Mouse (Mus musculus): ENCODE measurements around the gene Lrfn2. TPM values are rescaled to one million over a fixed set of nuclear protein-coding genes. Genes with fewer than 3 reads are reported as not detected.

Lrfn2 gene
- total and polyA plus RNA-seq, 3 experiments = not detected

GRCm38 (mm10) chr17:48922905-48923304 lies 9.3 kb upstream of the Lrfn2 start:
- TF ChIP-seq PAX5 (IDR thresholded peaks at IDR 0.05; ENCODE audit: low read length) = no peak
- no peak for TF ChIP-seq POLR2A (IDR thresholded peaks at IDR 0.05; ENCODE audit: low read depth, low read length)
- TF ChIP-seq TBP (conservative IDR thresholded peaks at IDR 0.05; ENCODE audit: low read depth, low read length) = no peak
- TF ChIP-seq MAFK (IDR thresholded peaks at IDR 0.05; ENCODE audit: insufficient replicate concordance, low read length) = no peak
- TF ChIP-seq CTCF (conservative IDR thresholded peaks at IDR 0.05 in 1 of 2, IDR thresholded peaks at IDR 0.05 in 1 of 2; ENCODE audit: low read depth in 2 of 2, low read length in 2 of 2) = no peak
- TF ChIP-seq EP300 (IDR thresholded peaks at IDR 0.05; ENCODE audit: low read length) = no peak
- TF ChIP-seq CHD2 (IDR thresholded peaks at IDR 0.05; ENCODE audit: low read length) = no peak
- no peak for TF ChIP-seq KAT2A (IDR thresholded peaks at IDR 0.05; ENCODE audit: insufficient replicate concordance, low read length)
- no peak for TF ChIP-seq MAX (IDR thresholded peaks at IDR 0.05; ENCODE audit: low read length)
- TF ChIP-seq MYC (IDR thresholded peaks at IDR 0.05; ENCODE audit: low read depth, low read length) = no peak
- TF ChIP-seq BHLHE40 (IDR thresholded peaks at IDR 0.05; ENCODE audit: low read depth, low read length) = no peak
- TF ChIP-seq MXI1 (IDR thresholded peaks at IDR 0.05; ENCODE audit: low read depth, low read length) = no peak
- no peak for TF ChIP-seq RAD21 (IDR thresholded peaks at IDR 0.05; ENCODE audit: low read depth, low read length)
- no peak for TF ChIP-seq JUND (conservative IDR thresholded peaks at IDR 0.05; ENCODE audit: low read depth, low read length)
- no peak for TF ChIP-seq TCF12 (IDR thresholded peaks at IDR 0.05; ENCODE audit: low read depth, low read length)
- Histone ChIP-seq H3K27ac (ENCODE audit: insufficient read depth, low read depth) (no peak overlapping the region), H3K79me2 (replicated peaks; ENCODE audit: control insufficient read depth, extremely low read depth, insufficient read depth, poor library complexity, severe bottlenecking) (no peaks in the 10 kb centered on the region), H3K27me3 (replicated peaks) (no peaks in the 10 kb centered on the region), H3K9me3 (replicated peaks; ENCODE audit: low read length) (peaks cover 85% of the 10 kb centered on the region), H3K4me3 (replicated peaks in 1 of 3; ENCODE audit: low read depth in 2 of 3, low read length in 2 of 3, poor library complexity in 1 of 3) (no peak overlapping the region), H3K4me1 (ENCODE audit: control insufficient read depth in 1 of 2, insufficient read depth in 2 of 2) (no peaks in the 10 kb centered on the region), H3K36me3 (replicated peaks in 1 of 2; ENCODE audit: control insufficient read depth in 1 of 2, insufficient read depth in 1 of 2, low read length in 1 of 2) (no peaks in the 10 kb centered on the region), H3K9ac (ENCODE audit: insufficient read depth, low read depth) (no peak overlapping the region), H3K4me2 (ENCODE audit: insufficient read depth, low read depth, poor library complexity, severe bottlenecking) (no peak overlapping the region)
- in situ Hi-C loops (cut with MboI; ENCODE audit: low pct_ligation_motif_present, low pct_unique_long_range_greater_than_20kb, low sequenced_read_pairs) (no loop called here), dilution Hi-C loops (cut with MboI; ENCODE audit: extremely low pct_ligation_motif_present, extremely low pct_unique_long_range_greater_than_20kb, low sequenced_read_pairs) (no loop called here)
- DNase-seq (ENCODE audit: extremely low read depth) = no peak

GRCm38 (mm10) chr17:48925426-48925825 lies 6.8 kb upstream of the Lrfn2 start:
- DNase-seq (ENCODE audit: extremely low read depth) = no peak
- H3K4me2 ChIP-seq (ENCODE audit: insufficient read depth, low read depth, poor library complexity, severe bottlenecking) = no peak overlapping the region
- H3K27me3 ChIP-seq (replicated peaks) = no peaks in the 10 kb centered on the region
- H3K36me3 ChIP-seq (replicated peaks in 1 of 2; ENCODE audit: control insufficient read depth in 1 of 2, insufficient read depth in 1 of 2, low read length in 1 of 2) = no peaks in the 10 kb centered on the region
- TF ChIP-seq JUND (conservative IDR thresholded peaks at IDR 0.05; ENCODE audit: low read depth, low read length) (no peak), RAD21 (IDR thresholded peaks at IDR 0.05; ENCODE audit: low read depth, low read length) (no peak), CHD2 (IDR thresholded peaks at IDR 0.05; ENCODE audit: low read length) (no peak), USF2 (conservative IDR thresholded peaks at IDR 0.05; ENCODE audit: low read depth, low read length) (no peak), MXI1 (IDR thresholded peaks at IDR 0.05; ENCODE audit: low read depth, low read length) (no peak), ZC3H11A (IDR thresholded peaks at IDR 0.05; ENCODE audit: low read depth, low read length) (no peak), E2F4 (IDR thresholded peaks at IDR 0.05; ENCODE audit: insufficient replicate concordance, low read depth, low read length) (no peak), UBTF (IDR thresholded peaks at IDR 0.05; ENCODE audit: low read depth, low read length) (no peak), ETS1 (conservative IDR thresholded peaks at IDR 0.05; ENCODE audit: low read depth, low read length) (no peak), EP300 (IDR thresholded peaks at IDR 0.05; ENCODE audit: low read length) (no peak), NRF1 (IDR thresholded peaks at IDR 0.05; ENCODE audit: low read depth, low read length) (no peak), CHD1 (IDR thresholded peaks at IDR 0.05; ENCODE audit: low read depth, low read length) (no peak), MAX (IDR thresholded peaks at IDR 0.05; ENCODE audit: low read length) (no peak), JUN (IDR thresholded peaks at IDR 0.05; ENCODE audit: insufficient read depth, low read depth, low read length) (no peak), ELF1 (IDR thresholded peaks at IDR 0.05; ENCODE audit: low read depth, low read length) (no peak), CTCF (conservative IDR thresholded peaks at IDR 0.05 in 1 of 2, IDR thresholded peaks at IDR 0.05 in 1 of 2; ENCODE audit: low read depth in 2 of 2, low read length in 2 of 2) (no peak), GABPA (IDR thresholded peaks at IDR 0.05; ENCODE audit: insufficient replicate concordance, low read depth, low read length) (no peak), ZMIZ1 (IDR thresholded peaks at IDR 0.05; ENCODE audit: low read depth, low read length) (no peak), IRF4 (IDR thresholded peaks at IDR 0.05; ENCODE audit: low read depth, low read length) (no peak), MYC (IDR thresholded peaks at IDR 0.05; ENCODE audit: low read depth, low read length) (no peak)
- H3K4me1 ChIP-seq (ENCODE audit: control insufficient read depth in 1 of 2, insufficient read depth in 2 of 2) = no peaks in the 10 kb centered on the region
- dilution Hi-C loops (cut with MboI; ENCODE audit: extremely low pct_ligation_motif_present, extremely low pct_unique_long_range_greater_than_20kb, low sequenced_read_pairs) (no loop called here), in situ Hi-C loops (cut with MboI; ENCODE audit: low pct_ligation_motif_present, low pct_unique_long_range_greater_than_20kb, low sequenced_read_pairs) (no loop called here)
- H3K79me2 ChIP-seq (replicated peaks; ENCODE audit: control insufficient read depth, extremely low read depth, insufficient read depth, poor library complexity, severe bottlenecking) = no peaks in the 10 kb centered on the region
- H3K4me3 ChIP-seq (replicated peaks in 1 of 3; ENCODE audit: low read depth in 2 of 3, low read length in 2 of 3, poor library complexity in 1 of 3) = no peak overlapping the region
- peaks cover 88% of the 10 kb centered on the region for H3K9me3 ChIP-seq (replicated peaks; ENCODE audit: low read length)
- no peak overlapping the region for H3K27ac ChIP-seq (ENCODE audit: insufficient read depth, low read depth)
- no peak overlapping the region for H3K9ac ChIP-seq (ENCODE audit: insufficient read depth, low read depth)
